Mouse (Mus musculus): ENCODE data around the gene Coro1b. TPM values are rescaled to one million over a fixed set of nuclear protein-coding genes. Genes with fewer than 3 reads are reported as not detected.
A peak's percentile ranks its signal among the peaks of the same experiment; 100 is the strongest.

Gene Coro1b
- polyA plus RNA-seq, 1 experiment from 2014 or later, result 159 TPM

GRCm38 (mm10) chr19:4194776-4195650 is 46.6 kb downstream of the Coro1b start:
- Histone ChIP-seq H3K27me3 (no peaks in the 10 kb centered on the region), H3K4me1 (peaks cover 55% of the 10 kb centered on the region), H3K9me3 (replicated peaks) (no peaks in the 10 kb centered on the region), H3K9ac (no peak overlapping the region), H3K4me2 (replicated peaks) (no peak overlapping the region), H3K4me3 (replicated peaks) (no peak overlapping the region), H3K27ac (replicated peaks) (no peak overlapping the region), H3K36me3 (peaks cover 46% of the 10 kb centered on the region)
- WGBS, result 83% methylated on average over 12 of the region's 12 CpGs
- no peak for ATAC-seq (ENCODE audit: insufficient number of reproducible peaks, low FRiP score, low TSS enrichment, low read depth)

- no peak overlapping the region for H3K4me3 ChIP-seq (replicated peaks)
- ATAC-seq (ENCODE audit: insufficient number of reproducible peaks, low FRiP score, low TSS enrichment, low read depth), result no peak
- WGBS, result 42% methylated on average over 2 of the region's 2 CpGs
- peaks cover 60% of the 10 kb centered on the region for H3K4me1 ChIP-seq
- no peaks in the 10 kb centered on the region for H3K9me3 ChIP-seq (replicated peaks)
- no peak overlapping the region for H3K4me2 ChIP-seq (replicated peaks)
- no peak overlapping the region for H3K9ac ChIP-seq
- H3K27ac ChIP-seq (replicated peaks), result no peak overlapping the region
- H3K27me3 ChIP-seq, result no peaks in the 10 kb centered on the region
- H3K36me3 ChIP-seq, result peaks cover 46% of the 10 kb centered on the region
Observed at GRCm38 (mm10) chr19:4196048-4196447, 47.6 kb downstream of the Coro1b start.

- peaks cover 46% of the 10 kb centered on the region for H3K36me3 ChIP-seq
- H3K9ac ChIP-seq, result no peak overlapping the region
- 26% methylated on average over 5 of the region's 5 CpGs for WGBS
- no peaks in the 10 kb centered on the region for H3K9me3 ChIP-seq (replicated peaks)
- H3K27ac ChIP-seq (replicated peaks), result no peak overlapping the region
- no peak overlapping the region for H3K4me3 ChIP-seq (replicated peaks)
- peaks cover 56% of the 10 kb centered on the region for H3K4me1 ChIP-seq
- no peaks in the 10 kb centered on the region for H3K27me3 ChIP-seq
- no peak for ATAC-seq (ENCODE audit: insufficient number of reproducible peaks, low FRiP score, low TSS enrichment, low read depth)
- no peak overlapping the region for H3K4me2 ChIP-seq (replicated peaks)
Observed at GRCm38 (mm10) chr19:4196548-4196947, 48.1 kb downstream of the Coro1b start.

GRCm38 (mm10) chr19:4197180-4197579 is 48.8 kb downstream of the Coro1b start:
- no peak overlapping the region; the same call in 1 of the 2 replicates for H3K27ac ChIP-seq (replicated peaks)
- no peak overlapping the region for H3K4me2 ChIP-seq (replicated peaks)
- no peaks in the 10 kb centered on the region for H3K9me3 ChIP-seq (replicated peaks)
- no peak overlapping the region for H3K4me3 ChIP-seq (replicated peaks)
- ATAC-seq (ENCODE audit: insufficient number of reproducible peaks, low FRiP score, low TSS enrichment, low read depth), result no peak
- H3K4me1 ChIP-seq, result peaks cover 60% of the 10 kb centered on the region
- no peak overlapping the region for H3K9ac ChIP-seq
- H3K36me3 ChIP-seq, result peaks cover 46% of the 10 kb centered on the region
- 62% methylated on average over 3 of the region's 3 CpGs for WGBS
- H3K27me3 ChIP-seq, result no peaks in the 10 kb centered on the region

GRCm38 (mm10) chr19:4201291-4201909 is 53.0 kb downstream of the Coro1b start, which contains the start of gene Rad9a:
Gene Rad9a, minus strand, starts transcription at chr19:4201662.
- Histone ChIP-seq H3K9ac (peak within 1 kb of the TSS; percentile 85), H3K4me1 (peaks cover 39% of the 10 kb centered on the region), H3K4me2 (replicated peaks) (peak within 1 kb of the TSS; percentile 81), H3K27me3 (no peaks in the 10 kb centered on the region), H3K9me3 (replicated peaks) (no peaks in the 10 kb centered on the region), H3K4me3 (replicated peaks) (peak within 1 kb of the TSS; percentile 62), H3K36me3 (peaks cover 14% of the 10 kb centered on the region), H3K27ac (replicated peaks) (peak within 1 kb of the TSS; percentile 61)
- WGBS, result 0% methylated on average over 34 of the region's 34 CpGs
- ATAC-seq (ENCODE audit: insufficient number of reproducible peaks, low FRiP score, low TSS enrichment, low read depth), result peak; percentile 64

- Histone ChIP-seq H3K27me3 (no peaks in the 10 kb centered on the region), H3K9ac (peak overlapping the region; percentile 33), H3K4me3 (replicated peaks) (peak overlapping the region; percentile 62), H3K9me3 (replicated peaks) (no peaks in the 10 kb centered on the region), H3K4me2 (replicated peaks) (peak overlapping the region; percentile 81), H3K36me3 (peaks cover 7% of the 10 kb centered on the region; the same call in 1 of the 2 replicates), H3K27ac (replicated peaks) (no peak overlapping the region), H3K4me1 (peaks cover 37% of the 10 kb centered on the region)
- ATAC-seq (ENCODE audit: insufficient number of reproducible peaks, low FRiP score, low TSS enrichment, low read depth), result no peak
- 27% methylated on average over 7 of the region's 7 CpGs for WGBS
Observed at GRCm38 (mm10) chr19:4202149-4202548, 53.7 kb downstream of the Coro1b start.

GRCm38 (mm10) chr19:4203148-4203547 is 54.7 kb downstream of the Coro1b start:
- H3K27me3 ChIP-seq, result no peaks in the 10 kb centered on the region
- H3K9ac ChIP-seq, result no peak overlapping the region
- no peaks in the 10 kb centered on the region for H3K9me3 ChIP-seq (replicated peaks)
- peaks cover 36% of the 10 kb centered on the region for H3K4me1 ChIP-seq
- no peak overlapping the region for H3K27ac ChIP-seq (replicated peaks)
- WGBS, result 65% methylated on average over 3 of the region's 3 CpGs
- H3K4me3 ChIP-seq (replicated peaks), result no peak overlapping the region
- H3K4me2 ChIP-seq (replicated peaks), result no peak overlapping the region
- 0 out of 2 replicates have a peak, but pooled peaks cover 2% of the 10 kb centered on the region for H3K36me3 ChIP-seq
- no peak for ATAC-seq (ENCODE audit: insufficient number of reproducible peaks, low FRiP score, low TSS enrichment, low read depth)

Other genes starting within 250 kb of the Coro1b start
- gene Tcirg1, start 241.5 kb upstream of the Coro1b start, polyA plus RNA-seq (2015; fragmentation: Nextera tagmentation; extraction: Ambion mirVana), result 57.5 and 64.3 TPM in 2 replicates
- 255 and 269 TPM in 2 replicates for gene Ndufs8, start 235.8 kb upstream of the Coro1b start, polyA plus RNA-seq (2015; fragmentation: Nextera tagmentation; extraction: Ambion mirVana)
- gene Aldh3b1, start 218.8 kb upstream of the Coro1b start, polyA plus RNA-seq (2015; fragmentation: Nextera tagmentation; extraction: Ambion mirVana), result 4.8 and 4.9 TPM in 2 replicates
- 27.7 and 30.0 TPM in 2 replicates for gene Unc93b1, start 213.4 kb upstream of the Coro1b start, polyA plus RNA-seq (2015; fragmentation: Nextera tagmentation; extraction: Ambion mirVana)
- 2.8 and 3.2 TPM in 2 replicates for gene Aldh3b3, start 190.0 kb upstream of the Coro1b start, polyA plus RNA-seq (2015; fragmentation: Nextera tagmentation; extraction: Ambion mirVana)
- gene Aldh3b2, start 176.3 kb upstream of the Coro1b start, polyA plus RNA-seq (2015; fragmentation: Nextera tagmentation; extraction: Ambion mirVana), result 22.8 and 25.3 TPM in 2 replicates
- gene Acy3, start 162.0 kb upstream of the Coro1b start, polyA plus RNA-seq (2015; fragmentation: Nextera tagmentation; extraction: Ambion mirVana), result 5.5 and 6.0 TPM in 2 replicates
- not detected in 2 replicates for gene Tbx10, start 155.9 kb upstream of the Coro1b start, polyA plus RNA-seq (2015; fragmentation: Nextera tagmentation; extraction: Ambion mirVana)
- 31.0 and 35.8 TPM in 2 replicates for gene Nudt8, start 148.0 kb upstream of the Coro1b start, polyA plus RNA-seq (2015; fragmentation: Nextera tagmentation; extraction: Ambion mirVana)
- gene Gm49405, start 148.0 kb upstream of the Coro1b start, polyA plus RNA-seq (2015; fragmentation: Nextera tagmentation; extraction: Ambion mirVana), result 3.9 and 4.7 TPM in 2 replicates
- gene Doc2g, start 145.3 kb upstream of the Coro1b start, polyA plus RNA-seq (2015; fragmentation: Nextera tagmentation; extraction: Ambion mirVana), result 5.4 and 5.6 TPM in 2 replicates
- gene Ndufv1, start 135.8 kb upstream of the Coro1b start, polyA plus RNA-seq (2015; fragmentation: Nextera tagmentation; extraction: Ambion mirVana), result 190 and 202 TPM in 2 replicates
- 511 and 558 TPM in 2 replicates for gene Gstp1, start 110.6 kb upstream of the Coro1b start, polyA plus RNA-seq (2015; fragmentation: Nextera tagmentation; extraction: Ambion mirVana)
- 3.4 and 3.7 TPM in 2 replicates for gene Gstp2, start 102.6 kb upstream of the Coro1b start, polyA plus RNA-seq (2015; fragmentation: Nextera tagmentation; extraction: Ambion mirVana)
- gene Gstp3, start 89.0 kb upstream of the Coro1b start, polyA plus RNA-seq (2015; fragmentation: Nextera tagmentation; extraction: Ambion mirVana), result 0.41 and 0.77 TPM in 2 replicates
- gene Cabp2, start 67.0 kb upstream of the Coro1b start, polyA plus RNA-seq (2015; fragmentation: Nextera tagmentation; extraction: Ambion mirVana), result not detected in 2 replicates
- gene Cdk2ap2, start 51.4 kb upstream of the Coro1b start, polyA plus RNA-seq (2015; fragmentation: Nextera tagmentation; extraction: Ambion mirVana), result 84.6 and 92.8 TPM in 2 replicates
- gene Pitpnm1, start 48.6 kb upstream of the Coro1b start, polyA plus RNA-seq (2015; fragmentation: Nextera tagmentation; extraction: Ambion mirVana), result 9.7 and 10.8 TPM in 2 replicates
- 98.5 and 100 TPM in 2 replicates for gene Aip, start 22.8 kb upstream of the Coro1b start, polyA plus RNA-seq (2015; fragmentation: Nextera tagmentation; extraction: Ambion mirVana)
- not detected in 2 replicates for gene Gpr152, start 8.8 kb upstream of the Coro1b start, polyA plus RNA-seq (2015; fragmentation: Nextera tagmentation; extraction: Ambion mirVana)
- gene Cabp4, start 4.6 kb upstream of the Coro1b start, polyA plus RNA-seq (2015; fragmentation: Nextera tagmentation; extraction: Ambion mirVana), result 0.31 and 0.37 TPM in 2 replicates
- 4.8 and 6.2 TPM in 2 replicates for gene Ptprcap, start 5.0 kb downstream of the Coro1b start, polyA plus RNA-seq (2015; fragmentation: Nextera tagmentation; extraction: Ambion mirVana)
- gene Rps6kb2, start 14.7 kb downstream of the Coro1b start, polyA plus RNA-seq (2015; fragmentation: Nextera tagmentation; extraction: Ambion mirVana), result 66.2 and 70.4 TPM in 2 replicates
- 3.4 and 5.4 TPM in 2 replicates for gene Carns1, start 26.9 kb downstream of the Coro1b start, polyA plus RNA-seq (2015; fragmentation: Nextera tagmentation; extraction: Ambion mirVana)
- 3.6 and 5.1 TPM in 2 replicates for gene Tbc1d10c, start 42.7 kb downstream of the Coro1b start, polyA plus RNA-seq (2015; fragmentation: Nextera tagmentation; extraction: Ambion mirVana)
- gene Ppp1ca, start 43.4 kb downstream of the Coro1b start, polyA plus RNA-seq (2015; fragmentation: Nextera tagmentation; extraction: Ambion mirVana), result 745 and 794 TPM in 2 replicates
- gene Rad9a, start 53.0 kb downstream of the Coro1b start, polyA plus RNA-seq (2015; fragmentation: Nextera tagmentation; extraction: Ambion mirVana), result 33.6 and 35.0 TPM in 2 replicates
- 10.1 and 10.2 TPM in 2 replicates for gene Clcf1, start 65.6 kb downstream of the Coro1b start, polyA plus RNA-seq (2015; fragmentation: Nextera tagmentation; extraction: Ambion mirVana)
- not detected in 2 replicates for gene AC109138.7, start 65.7 kb downstream of the Coro1b start, polyA plus RNA-seq (2015; fragmentation: Nextera tagmentation; extraction: Ambion mirVana)
- 33.5 and 34.0 TPM in 2 replicates for gene Pold4, start 83.3 kb downstream of the Coro1b start, polyA plus RNA-seq (2015; fragmentation: Nextera tagmentation; extraction: Ambion mirVana)
- gene Ssh3, start 120.6 kb downstream of the Coro1b start, polyA plus RNA-seq (2015; fragmentation: Nextera tagmentation; extraction: Ambion mirVana), result 27.5 and 34.4 TPM in 2 replicates
- gene Ankrd13d, start 134.5 kb downstream of the Coro1b start, polyA plus RNA-seq (2015; fragmentation: Nextera tagmentation; extraction: Ambion mirVana), result 13.0 and 13.7 TPM in 2 replicates
- 20.1 and 24.4 TPM in 2 replicates for gene Grk2, start 157.6 kb downstream of the Coro1b start, polyA plus RNA-seq (2015; fragmentation: Nextera tagmentation; extraction: Ambion mirVana)
- 50.4 and 55.0 TPM in 2 replicates for gene Kdm2a, start 249.7 kb downstream of the Coro1b start, polyA plus RNA-seq (2015; fragmentation: Nextera tagmentation; extraction: Ambion mirVana)

Data from embryonic facial prominence, embryonic 15.5 days (tissue).